Mouse (Mus musculus) left cerebral cortex, postnatal 25 days (tissue): ENCODE data around the gene Gm37240. TPM values are rescaled to one million over a fixed set of nuclear protein-coding genes. Genes with fewer than 3 reads are reported as not detected.

Source experiments
- DNase-seq, 2 experiments: peaks; one replicate each; pipeline ENCODE4 v3.0.0; 2022; ENCODE audit warnings: low spot score in 2 of 2, mixed read lengths in 1 of 2
- intact Hi-C: fragments of 180-260 bp; cut with DNase I; formaldehyde crosslinking; loops from one replicate; pipeline ENCODE4 v1.15.1; 2025
- total RNA-seq, 2 experiments: library from RNA; stranded (reverse); gene quantifications; 2 replicates each; pipeline ENCODE4 v1.2.3; 2021

Gene Gm37240
- total RNA-seq, 2 experiments from 2014 or later: 0.69 to 2.2 TPM

DNA sequence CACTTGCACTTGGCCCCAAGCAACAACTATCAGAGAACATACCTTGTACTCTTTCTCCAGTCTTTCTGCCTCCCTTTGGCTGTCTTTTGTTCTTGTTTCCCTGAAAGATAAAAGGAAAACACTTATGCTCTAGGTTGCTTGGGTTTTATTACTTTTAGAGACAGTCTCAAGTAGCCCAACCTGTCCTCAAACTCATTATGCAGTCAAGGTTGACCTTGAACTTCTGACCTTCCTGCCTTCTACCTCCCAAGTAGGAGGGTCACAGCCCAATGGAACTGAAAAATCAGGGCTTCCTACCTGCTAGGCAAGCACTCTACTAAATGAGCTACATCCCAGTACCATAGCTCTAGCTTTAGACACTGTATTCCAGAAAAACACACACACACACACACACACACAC, 488.5 kb downstream of the Gm37240 start:
- intact Hi-C loops: no loop called here
- DNase-seq: no peak

DNA sequence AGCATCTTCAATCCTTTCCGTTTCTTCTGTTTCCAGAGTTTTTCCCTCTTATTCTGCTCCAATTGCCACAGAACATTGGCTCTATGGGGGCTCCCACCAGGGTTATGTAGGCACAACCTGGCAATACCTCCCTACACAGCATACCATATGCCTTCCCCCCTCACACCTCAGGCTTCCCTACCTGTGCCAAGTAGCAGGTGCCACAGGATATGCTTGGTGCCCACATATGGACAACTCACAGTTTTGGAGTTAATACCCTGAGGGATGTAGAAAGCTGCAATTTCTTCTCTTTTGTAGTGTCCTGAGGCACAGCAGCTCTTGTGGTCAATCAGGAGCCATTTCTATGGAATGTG, 488.9 kb downstream of the Gm37240 start:
- intact Hi-C loops: no loop called here
- DNase-seq: peak in 1 of 2 experiments; percentile 26

DNA sequence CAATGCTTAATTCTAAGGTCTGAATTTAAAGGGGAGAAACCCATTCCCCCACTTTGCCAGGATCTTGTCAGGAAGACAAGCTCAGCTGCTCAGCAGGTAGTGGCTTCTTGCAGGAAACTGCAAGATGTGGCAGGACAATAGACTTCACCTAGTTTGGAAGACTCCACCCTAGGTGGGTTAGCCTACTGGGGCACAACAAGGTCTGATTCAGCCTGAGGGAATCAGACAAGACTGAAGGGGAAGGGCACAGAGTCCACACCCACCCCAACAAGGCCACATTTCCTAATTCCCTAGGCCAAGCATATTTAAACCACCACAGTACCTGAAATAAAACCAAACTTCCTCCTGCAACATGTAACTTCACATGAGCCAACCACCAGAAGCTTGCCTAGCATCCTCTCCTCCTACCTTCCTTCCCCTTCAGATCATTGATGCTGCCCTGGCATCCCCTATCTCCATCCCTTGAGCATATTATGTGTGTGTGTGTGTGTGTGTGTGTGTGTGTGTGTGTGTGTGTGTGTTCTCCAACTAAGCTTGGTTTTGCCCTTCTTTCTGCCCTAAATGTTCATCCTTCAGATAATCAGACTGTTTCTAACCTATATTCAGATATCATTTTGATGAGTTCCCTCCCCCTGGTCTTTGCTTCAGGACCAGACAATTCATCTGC, 489.4 kb downstream of the Gm37240 start:
- no peak for DNase-seq
- intact Hi-C loops: no loop called here

DNA sequence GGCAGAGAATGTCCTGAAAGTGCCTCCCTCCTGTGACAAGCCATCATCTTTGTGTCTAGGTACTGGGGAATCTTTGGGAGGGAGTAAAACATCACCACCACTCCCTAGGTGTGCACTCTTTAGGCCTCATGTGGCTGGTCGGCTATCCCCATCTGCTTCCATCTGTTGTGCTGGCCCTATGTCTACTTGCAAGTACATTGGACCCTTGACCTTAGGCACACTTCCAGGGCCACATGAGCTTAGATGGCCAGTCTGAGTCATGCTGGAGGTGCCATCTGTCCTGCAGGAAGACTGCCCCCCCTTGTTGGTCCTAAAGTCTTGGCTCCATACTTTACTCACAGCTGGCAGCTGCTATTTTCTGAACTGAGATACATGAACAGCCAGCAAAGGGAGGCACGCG, 493.9 kb downstream of the Gm37240 start:
- peak in 1 of 2 experiments; percentile 71 for DNase-seq
- intact Hi-C loops: loop anchor here (5.0 kb wide), 1 partner anchor 174 kb away; no protein-coding TSS in a partner anchor

DNA sequence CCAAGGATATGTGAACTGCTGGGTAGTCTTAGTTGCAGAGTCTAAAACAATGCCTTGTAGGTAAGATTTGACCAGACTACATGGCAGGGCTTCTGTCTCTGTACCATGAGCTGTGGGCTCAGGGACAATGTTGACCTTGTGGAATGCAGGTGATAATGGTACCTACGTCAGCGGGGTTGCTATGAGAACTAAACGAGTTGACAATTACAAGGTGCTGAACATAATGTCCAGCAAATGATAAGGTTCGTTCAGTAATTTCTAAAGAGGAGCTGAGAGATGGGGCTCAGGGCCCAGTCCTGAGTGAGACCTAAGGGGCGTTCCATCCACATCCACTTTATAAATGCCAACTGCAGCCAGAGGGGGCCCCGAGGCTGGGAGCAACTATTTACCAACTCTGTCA, 495.6 kb downstream of the Gm37240 start:
- intact Hi-C loops: loop anchor here (1.0 to 5.0 kb wide), 3 partner anchors 74 to 176 kb away; no protein-coding TSS in a partner anchor
- DNase-seq: no peak

DNA sequence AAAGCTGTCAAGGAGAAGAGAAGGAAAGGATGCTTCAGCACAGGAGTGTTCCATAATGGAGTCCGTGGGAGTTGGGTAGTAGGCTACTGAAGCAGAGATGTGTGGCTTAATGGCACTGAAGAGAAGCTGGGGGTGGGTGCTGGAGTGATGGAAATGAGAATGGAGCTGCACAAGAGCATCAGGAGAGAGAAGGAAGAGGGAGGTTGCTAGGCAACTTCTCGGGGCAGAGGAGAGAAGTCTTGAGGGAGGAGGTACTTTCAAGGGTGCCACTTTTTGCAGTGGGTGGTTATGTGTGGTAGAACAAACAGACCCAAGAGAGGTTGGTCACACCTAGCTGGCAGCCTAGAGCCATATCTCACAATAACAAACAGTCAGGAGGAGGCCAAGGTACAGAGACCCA, 496.2 kb downstream of the Gm37240 start:
- intact Hi-C loops: loop anchor here (1.0 to 5.0 kb wide), 3 partner anchors 74 to 176 kb away; no protein-coding TSS in a partner anchor
- DNase-seq: peak; percentile 70 to 96

DNA sequence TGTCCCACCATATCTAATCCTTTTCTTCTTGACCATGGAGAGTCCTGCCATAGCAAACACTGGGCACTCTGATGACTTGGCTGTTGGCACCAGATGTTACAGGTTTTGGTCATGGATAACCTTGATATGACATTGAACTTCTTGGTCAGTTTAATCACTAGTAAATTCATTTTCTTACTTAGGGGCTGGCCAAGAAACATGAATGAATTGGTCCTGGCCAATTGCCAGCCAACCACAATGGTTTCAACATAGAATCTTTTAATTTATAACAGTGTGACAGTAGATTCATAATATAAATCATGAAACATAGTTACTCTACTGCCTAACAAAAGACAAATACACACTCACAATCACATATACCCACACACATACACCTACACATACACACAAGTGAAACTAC, 501.9 kb downstream of the Gm37240 start:
- intact Hi-C loops: no loop called here
- no peak for DNase-seq

DNA sequence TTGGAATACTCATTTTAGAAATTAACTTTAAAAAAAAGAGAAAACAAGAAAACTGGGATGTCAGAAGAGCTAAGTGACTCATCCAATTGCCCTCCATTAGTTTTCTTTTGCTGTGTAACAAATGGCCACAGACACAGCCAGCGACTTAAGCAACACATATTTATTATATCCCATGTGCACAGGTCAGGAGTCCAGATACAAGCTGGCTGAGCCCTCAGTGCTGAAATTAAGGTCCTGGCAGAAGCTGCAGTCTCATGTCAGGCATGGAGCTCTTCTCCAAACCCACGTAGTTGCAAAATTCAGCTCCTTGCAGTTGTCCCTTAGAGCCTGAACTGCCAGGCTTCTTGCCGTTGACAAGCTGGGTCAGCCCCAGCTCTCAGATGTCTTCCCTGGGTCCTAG, 504.0 kb downstream of the Gm37240 start:
- intact Hi-C loops: no loop called here
- DNase-seq: no peak

DNA sequence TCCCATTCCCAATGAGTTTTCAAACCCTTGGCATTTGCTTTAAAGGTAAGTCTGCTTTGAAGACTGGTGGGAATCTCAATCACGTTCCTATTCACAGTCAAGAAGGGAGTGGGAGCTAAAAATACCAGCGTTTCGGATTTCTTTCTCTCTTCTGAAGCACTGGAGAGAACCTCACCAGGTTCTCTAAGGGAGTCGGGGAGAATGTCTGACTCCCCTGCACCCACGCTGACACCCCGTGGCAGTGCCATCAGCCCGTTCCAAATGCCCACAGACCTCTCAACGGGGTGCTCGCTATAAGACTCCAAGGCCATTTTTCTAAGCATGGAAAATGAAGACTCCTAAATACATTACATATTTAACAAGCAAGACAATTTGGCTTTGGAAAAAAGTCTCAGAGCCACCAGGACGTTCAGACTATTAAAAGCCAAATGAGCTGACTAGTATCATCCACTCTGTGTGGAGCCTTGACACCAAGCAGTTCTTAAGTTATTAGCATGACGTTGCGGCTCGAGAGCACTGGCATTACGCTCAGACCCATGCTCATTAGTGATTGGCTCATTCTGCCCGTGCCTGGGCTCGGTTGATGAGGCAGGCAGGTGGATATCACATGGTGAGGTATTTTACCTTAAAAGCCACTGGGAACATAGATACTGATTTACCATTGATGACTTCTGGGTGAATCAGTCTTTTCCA, 508.5 kb downstream of the Gm37240 start:
- intact Hi-C loops: loop anchor here (2.0 to 10.0 kb wide), 2 partner anchors 68 to 116 kb away; no protein-coding TSS in a partner anchor
- peak; percentile 52 to 86 for DNase-seq

DNA sequence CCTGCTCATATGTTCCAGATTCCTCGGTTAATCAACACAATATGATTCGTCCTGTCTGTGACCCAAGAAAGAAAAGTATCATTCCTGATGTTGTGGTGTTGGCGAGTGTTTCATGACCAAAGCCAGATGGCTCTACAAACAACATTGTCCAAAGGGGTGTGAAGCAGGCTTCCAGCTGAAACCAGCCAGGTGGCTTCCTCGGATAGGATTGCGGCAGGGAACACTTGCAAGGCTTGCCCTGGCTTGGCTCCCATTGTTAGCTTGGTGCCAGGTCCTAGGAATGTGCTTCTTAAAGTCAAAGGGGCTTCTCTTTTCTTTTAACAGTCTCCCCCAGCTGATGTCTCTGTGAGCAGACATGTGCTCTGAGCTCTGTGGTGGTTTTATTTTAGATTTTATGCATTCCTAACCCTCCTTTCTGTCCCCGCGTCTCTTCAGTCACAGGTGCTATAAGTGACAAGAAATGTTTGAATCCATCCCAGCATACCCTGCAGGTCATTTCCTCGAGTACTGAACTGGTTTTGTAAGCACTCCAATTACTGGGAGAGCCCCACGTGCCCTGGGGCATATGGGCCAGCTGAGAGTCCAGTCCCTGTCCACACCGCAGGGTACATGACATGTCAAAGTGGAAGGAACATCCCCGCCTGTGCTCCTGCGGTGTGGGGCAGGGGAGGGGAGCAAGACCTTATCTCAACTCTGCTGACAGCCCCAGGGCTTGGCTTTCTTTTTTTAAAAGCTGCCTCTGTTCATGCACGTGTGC, 509.2 kb downstream of the Gm37240 start:
- DNase-seq: peak in 1 of 2 experiments; percentile 42
- intact Hi-C loops: loop anchor here (2.0 to 10.0 kb wide), 2 partner anchors 67 to 117 kb away; no protein-coding TSS in a partner anchor

DNA sequence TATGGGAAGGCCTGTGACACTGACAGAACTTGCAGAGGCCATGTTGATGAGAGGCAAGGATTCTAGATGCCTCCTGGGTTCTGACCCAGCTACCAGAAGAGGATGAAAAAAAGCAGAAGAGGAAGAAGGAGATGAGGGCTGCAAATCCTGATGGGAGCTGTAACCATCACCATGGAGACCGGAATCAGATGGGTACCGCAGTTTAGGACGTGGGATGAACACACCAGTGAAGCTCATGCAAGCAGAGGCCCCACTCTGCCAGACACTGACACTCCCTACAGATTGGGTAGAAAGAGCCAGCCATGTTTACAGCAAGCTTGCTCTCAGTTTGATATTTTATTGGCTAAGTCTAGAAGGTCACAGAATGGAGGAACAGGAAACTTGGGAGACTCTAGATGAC, 509.8 kb downstream of the Gm37240 start:
- DNase-seq: peak in 1 of 2 experiments; percentile 82
- intact Hi-C loops: loop anchor here (10.0 kb wide), 1 partner anchor 117 kb away; no protein-coding TSS in a partner anchor

DNA sequence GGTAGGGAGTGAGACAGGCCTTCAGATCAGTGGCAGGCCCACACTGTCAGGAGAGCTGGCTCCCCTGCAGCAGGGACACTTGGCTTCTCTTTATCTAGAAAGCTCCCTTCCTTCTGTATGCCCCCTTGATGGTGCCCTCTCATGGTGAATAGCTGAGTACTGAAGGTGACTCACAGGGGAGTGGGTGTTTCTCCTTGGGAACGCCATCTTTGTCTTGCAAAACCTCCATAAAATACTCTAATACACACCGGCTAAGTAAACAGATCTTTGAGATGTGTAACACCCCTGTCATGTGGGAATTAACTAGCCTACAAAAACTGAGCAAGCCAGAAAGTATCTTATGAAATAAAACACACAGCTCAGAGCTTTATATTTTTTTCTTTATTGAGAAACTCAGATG, 510.8 kb downstream of the Gm37240 start:
- intact Hi-C loops: loop anchor here (10.0 kb wide), 1 partner anchor 118 kb away; no protein-coding TSS in a partner anchor
- DNase-seq: peak in 1 of 2 experiments; percentile 54

DNA sequence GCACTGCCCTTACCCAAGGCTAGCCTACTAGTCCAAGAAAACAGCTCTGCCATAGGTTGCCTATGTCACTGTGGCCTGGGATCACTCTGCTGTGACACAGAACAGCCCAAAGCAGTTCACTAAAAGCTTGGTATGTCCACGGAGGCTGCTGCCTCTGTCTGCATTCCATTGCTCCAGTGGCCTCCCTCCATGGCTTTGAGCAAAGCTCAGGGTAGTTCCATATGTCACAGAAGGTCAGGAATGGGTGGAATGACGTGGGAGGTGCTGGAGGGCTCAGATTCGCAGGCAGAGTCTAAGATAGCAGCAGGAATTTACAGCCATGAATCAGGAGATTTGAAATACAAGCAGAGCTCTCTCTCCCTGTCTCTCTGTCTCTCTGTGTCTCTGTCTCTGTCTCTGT, 514.3 kb downstream of the Gm37240 start:
- no peak for DNase-seq
- intact Hi-C loops: loop anchor here (10.0 kb wide), 1 partner anchor 122 kb away; no protein-coding TSS in a partner anchor

DNA sequence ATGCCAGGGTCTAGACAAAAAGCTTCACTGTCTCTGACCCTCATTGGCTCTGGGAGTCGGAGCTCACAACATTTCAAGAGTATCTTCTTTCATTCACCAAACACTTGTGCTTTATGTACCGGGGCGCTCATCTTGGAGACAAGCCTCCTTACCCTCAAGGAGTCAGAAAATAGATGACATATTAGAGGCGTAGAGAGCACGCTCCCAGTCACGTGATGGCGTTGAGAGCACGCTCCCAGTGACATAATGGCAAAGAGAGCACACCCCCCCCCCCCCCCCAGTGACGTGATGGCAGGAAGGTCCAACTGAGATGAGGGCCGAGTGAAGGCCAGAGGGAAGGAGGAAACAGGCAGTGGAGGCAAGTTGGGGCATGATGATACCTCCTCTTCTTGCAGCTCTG, 517.5 kb downstream of the Gm37240 start:
- DNase-seq: no peak
- intact Hi-C loops: loop anchor here (1.0 to 10.0 kb wide), 9 partner anchors 59 to 418 kb away; partner anchors contain the start of gene Gatb

DNA sequence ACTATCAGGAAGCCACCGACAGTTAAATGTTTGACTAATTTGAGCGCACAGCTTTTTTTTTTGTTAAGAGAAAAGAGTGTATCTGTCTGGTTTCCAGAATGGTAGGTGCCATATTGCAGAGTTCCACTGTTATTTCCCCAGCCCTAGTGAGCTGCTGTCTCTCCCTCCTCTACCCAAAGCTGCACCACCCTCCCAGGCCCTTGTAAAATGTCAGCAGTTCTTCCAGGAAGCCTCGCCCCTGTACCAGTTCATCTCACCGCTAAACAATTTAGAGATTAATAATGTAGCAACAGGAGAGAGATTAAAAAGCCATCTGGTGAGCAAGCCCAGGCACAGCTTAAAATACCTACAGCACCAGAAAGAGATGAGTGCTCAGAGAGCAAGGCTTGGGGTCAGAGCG, 518.2 kb downstream of the Gm37240 start:
- intact Hi-C loops: loop anchor here (1.0 to 5.0 kb wide), 8 partner anchors 58 to 417 kb away; partner anchors contain the start of gene Gatb
- DNase-seq: no peak

DNA sequence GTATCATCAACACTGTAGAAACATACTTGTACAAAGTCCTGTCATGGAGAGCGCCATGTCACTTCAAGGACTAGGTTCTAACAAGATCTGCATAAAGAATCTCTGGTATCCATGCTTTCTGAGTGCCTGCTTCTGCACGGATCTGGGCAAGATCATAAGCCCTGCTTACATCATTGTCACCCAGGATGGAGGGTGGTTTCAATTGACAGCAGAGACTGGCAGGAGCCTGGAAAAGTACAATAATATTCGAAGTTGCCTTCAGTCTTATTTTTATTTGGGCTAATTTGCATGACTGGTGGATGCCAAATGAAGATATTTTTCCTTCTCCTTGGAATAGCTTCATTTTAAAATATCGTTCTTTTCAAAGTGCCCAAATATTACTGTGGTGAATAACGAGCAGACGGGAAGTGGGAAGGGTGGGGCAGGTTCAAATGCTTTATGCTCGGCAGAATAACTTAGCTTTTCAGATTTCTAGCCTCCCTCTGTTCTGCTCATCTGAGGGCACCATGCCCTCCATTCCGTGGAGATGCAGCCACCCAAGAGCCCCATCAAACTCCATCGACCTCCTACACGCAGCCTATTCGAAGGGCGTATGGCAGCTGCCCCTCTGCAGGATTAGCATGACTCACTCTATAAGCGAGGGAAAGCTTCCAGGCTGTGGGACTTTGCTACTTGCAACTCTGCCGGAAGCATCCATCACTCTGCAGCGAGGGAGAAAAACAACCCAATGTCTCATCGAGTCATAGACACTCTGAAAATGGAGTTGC, 518.8 kb downstream of the Gm37240 start:
- intact Hi-C loops: loop anchor here (1.0 to 5.0 kb wide), 8 partner anchors 58 to 416 kb away; partner anchors contain the start of gene Gatb
- DNase-seq: peak; percentile 73 to 97

DNA sequence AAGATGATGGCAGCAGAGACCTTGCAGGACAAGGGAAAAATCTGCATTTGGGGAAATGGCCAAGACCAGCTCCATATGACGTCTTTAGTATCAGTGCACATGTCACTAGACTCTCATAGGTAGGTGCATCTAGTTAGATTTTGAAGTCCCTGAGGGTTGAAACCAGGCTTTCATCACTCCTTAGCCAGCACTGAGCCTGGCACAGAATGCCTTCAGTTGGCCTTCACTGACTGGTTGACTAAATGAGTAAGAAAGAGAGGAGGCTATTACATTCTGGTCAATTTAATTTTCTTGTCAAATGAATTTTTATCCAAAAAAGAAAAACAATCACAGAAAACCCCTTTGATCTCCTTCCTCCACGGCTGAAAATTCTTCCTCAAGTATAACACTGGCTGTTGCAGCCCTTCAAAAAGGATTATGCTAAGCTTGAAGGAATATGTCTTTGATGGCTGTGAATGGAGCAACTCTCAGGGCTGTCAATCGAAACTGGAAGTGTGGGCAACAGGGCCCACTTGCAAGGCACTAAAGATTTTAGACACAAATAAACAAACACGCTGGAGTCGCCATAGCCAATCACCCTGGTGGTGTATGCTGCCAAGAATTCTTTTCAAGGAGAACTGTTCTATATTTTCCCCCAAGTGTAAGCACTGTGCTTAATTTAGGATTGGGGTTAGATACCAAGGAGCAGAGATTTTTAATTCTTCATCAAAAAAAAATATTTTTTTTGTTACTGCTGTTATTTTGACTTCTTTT, 522.6 kb downstream of the Gm37240 start:
- intact Hi-C loops: loop anchor here (5.0 kb wide), 3 partner anchors 177 to 217 kb away; partner anchors contain the start of gene Gatb
- no peak for DNase-seq

DNA sequence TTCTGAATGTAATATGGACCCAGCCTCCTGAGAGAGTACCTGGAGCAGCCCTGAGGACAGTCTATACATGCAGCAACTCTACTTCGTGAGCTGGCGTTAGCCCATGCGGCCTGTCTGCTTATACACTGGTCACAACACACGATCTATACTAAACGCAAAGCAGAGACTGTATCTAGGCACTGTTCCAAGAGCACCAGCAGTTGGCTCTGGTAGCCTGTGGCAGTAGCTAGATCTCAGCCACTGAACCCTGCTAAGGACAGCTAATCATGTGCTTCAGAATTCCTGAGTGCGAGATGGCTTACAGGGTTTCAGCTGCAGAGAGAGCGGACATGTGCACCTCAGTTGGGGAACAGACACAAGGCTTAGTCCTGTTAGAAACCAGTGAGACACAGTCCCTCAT, 524.4 kb downstream of the Gm37240 start:
- intact Hi-C loops: no loop called here

More for the DNA sequence above, 524.4 kb downstream of the Gm37240 start:
- DNase-seq: no peak
